Mouse (Mus musculus): Measurements from ENCODE around the gene Brap.

DNA sequence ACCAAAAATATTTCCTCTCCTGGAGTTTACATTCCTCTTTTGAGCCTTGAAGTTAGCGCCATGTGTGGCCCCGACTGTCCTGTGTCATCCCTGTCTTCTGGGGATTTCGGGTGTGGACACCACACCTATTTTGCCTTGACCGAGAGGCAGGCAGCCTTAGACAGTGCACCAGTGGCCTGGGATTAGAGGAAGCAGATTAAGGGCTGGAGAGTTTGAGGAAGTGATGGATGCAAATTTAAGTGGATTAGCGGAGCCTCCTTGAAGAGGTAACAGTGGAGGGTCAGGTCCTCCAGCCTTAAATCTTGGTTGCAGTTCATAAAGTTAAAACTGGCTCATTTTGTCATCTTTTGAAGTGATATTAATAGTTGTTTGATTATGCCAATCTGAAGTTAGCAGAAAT is 58.1 kb downstream of the Brap start:
- TF ChIP-seq POLR2A (IDR thresholded peaks at IDR 0.05; ENCODE audit: borderline replicate concordance, control insufficient read depth, low read depth, low read length) (no peak), CTCF (IDR thresholded peaks at IDR 0.05; ENCODE audit: control insufficient read depth, insufficient read depth, low read length) (no peak)

All from bone marrow, adult 2 months (tissue).